Mouse (Mus musculus) hindbrain, embryonic 11.5 days (tissue): Measurements from ENCODE around the gene Tpk1. TPM values are rescaled to one million over a fixed set of nuclear protein-coding genes. Genes with fewer than 3 reads are reported as not detected.

ENCODE experiments used
- ATAC-seq: fragments of 200-750 bp; cut with Nextera tagmentation; 2 replicates; pipeline ENCODE4 v1.8.0; 2017; ENCODE audit warnings: mild to moderate bottlenecking, moderate TSS enrichment, moderate library complexity; ENCODE audit not compliant: low FRiP score
- DNase-seq: peaks from one replicate; pipeline ENCODE4 v3.0.0-alpha.2; 2015; ENCODE audit warnings: low spot score
- H3K27ac ChIP-seq: fragments of 300-500 bp; sonication (generic); 2 replicates; pipeline ENCODE4 v1.5.1; 2014; ENCODE audit warnings: mild to moderate bottlenecking, low read depth, low read length
- H3K27me3 ChIP-seq: fragments of 300-500 bp; sonication (generic); 2 replicates; pipeline ENCODE4 v1.6.1; 2014; ENCODE audit warnings: mild to moderate bottlenecking, low read length, moderate library complexity, mixed read lengths; ENCODE audit not compliant: control insufficient read depth, insufficient read depth
- H3K36me3 ChIP-seq: fragments of 300-500 bp; sonication (generic); 2 replicates; pipeline ENCODE4 v1.6.1; 2014; ENCODE audit warnings: mild to moderate bottlenecking, low read length, moderate library complexity, mixed read lengths; ENCODE audit not compliant: control insufficient read depth, insufficient read depth
- H3K4me1 ChIP-seq: fragments of 300-500 bp; sonication (generic); replicated peaks from 2 replicates; pipeline ENCODE4 v1.6.1; 2014; ENCODE audit warnings: low read length, mixed read lengths; ENCODE audit not compliant: control insufficient read depth, insufficient read depth
- H3K4me2 ChIP-seq: fragments of 300-500 bp; sonication (generic); replicated peaks from 2 replicates; pipeline ENCODE4 v1.6.1; 2014; ENCODE audit warnings: mild to moderate bottlenecking, low read depth, low read length
- H3K4me3 ChIP-seq: fragments of 300-500 bp; sonication (generic); 2 replicates; pipeline ENCODE4 v1.5.1; 2014; ENCODE audit warnings: low read depth, low read length
- H3K9ac ChIP-seq: fragments of 300-500 bp; sonication (generic); 2 replicates; pipeline ENCODE4 v1.6.1; 2014; ENCODE audit warnings: low read depth, low read length
- H3K9me3 ChIP-seq: fragments of 300-500 bp; sonication (generic); 2 replicates; pipeline ENCODE4 v1.6.1; 2016; ENCODE audit warnings: low read length; ENCODE audit not compliant: control insufficient read depth
- WGBS: fragments of 180-500 bp; shearing (Covaris S2); extraction: QIAGEN DNeasy Blood & Tissue Kit; methylation state at CpG from one replicate; pipeline ENCODE4 v1.1.7; 2014; 5-methylcytosine and 5-hydroxymethylcytosine counted together
- polyA plus RNA-seq: library from polyadenylated mRNA; unstranded; fragments of >200 nt; fragmentation: Nextera tagmentation; extraction: Ambion mirVana; gene quantifications from 2 replicates; pipeline ENCODE4 v1.2.1, GENCODE M21; 2014

The Tpk1 gene
- polyA plus RNA-seq, 1 experiment from 2014 or later = 6.5 TPM

DNA sequence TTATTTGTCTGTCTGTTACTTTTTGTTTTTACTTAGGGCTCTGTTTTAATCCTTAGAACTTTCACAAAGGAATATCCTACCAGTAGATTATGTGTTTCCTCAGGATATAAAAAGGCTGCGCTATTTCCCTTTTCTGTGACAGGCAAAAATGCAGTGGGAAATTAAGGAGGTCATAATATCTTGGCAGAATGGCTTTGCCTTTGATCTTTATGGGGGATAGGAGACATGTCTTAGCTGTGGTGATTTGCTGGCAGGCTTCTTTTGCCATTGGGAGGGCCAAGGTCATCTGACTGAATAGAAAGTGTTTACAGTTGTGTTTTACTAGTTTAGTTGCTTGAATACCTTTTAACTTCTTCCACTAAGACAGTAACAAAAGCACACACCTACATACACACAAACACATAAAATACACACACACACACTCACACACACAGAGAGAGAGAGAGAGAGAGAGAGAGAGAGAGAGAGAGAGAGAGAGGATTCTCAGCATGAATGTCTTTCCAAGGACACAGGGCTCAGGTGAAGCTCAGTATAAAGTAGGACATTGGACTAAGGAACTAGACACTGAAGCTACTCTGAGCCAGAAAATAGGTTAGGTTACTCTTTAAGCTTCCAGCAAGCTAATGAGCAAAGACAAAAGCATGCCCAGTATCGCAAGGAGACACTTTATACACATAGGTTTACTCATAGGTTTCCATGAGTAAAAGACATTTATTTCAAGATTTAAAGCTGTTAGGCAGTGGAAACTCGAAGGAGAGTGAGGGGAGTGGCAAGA lies 9.1 kb upstream of the Tpk1 start:
- Histone ChIP-seq H3K4me2 (no peak overlapping the region), H3K27me3 (no peaks in the 10 kb centered on the region), H3K4me3 (no peak overlapping the region), H3K36me3 (no peaks in the 10 kb centered on the region), H3K9ac (no peak overlapping the region), H3K27ac (no peak overlapping the region), H3K4me1 (no peaks in the 10 kb centered on the region), H3K9me3 (no peaks in the 10 kb centered on the region)
- ATAC-seq (no peak), DNase-seq (no peak)
- 74% methylated on average over 3 of the region's 3 CpGs for WGBS

- H3K4me1 ChIP-seq = no peaks in the 10 kb centered on the region
- H3K9ac ChIP-seq = no peak overlapping the region
- no peaks in the 10 kb centered on the region for H3K27me3 ChIP-seq
- no peaks in the 10 kb centered on the region for H3K36me3 ChIP-seq
- WGBS = 89% methylated on average over 2 of the region's 2 CpGs
- DNase-seq (no peak), ATAC-seq (no peak)
- H3K4me3 ChIP-seq = no peak overlapping the region
- H3K27ac ChIP-seq = no peak overlapping the region
- H3K9me3 ChIP-seq = no peaks in the 10 kb centered on the region
- H3K4me2 ChIP-seq = no peak overlapping the region
Measured at GRCm38 (mm10) chr6:43670939-43671338, 4.9 kb upstream of the Tpk1 start.

DNA sequence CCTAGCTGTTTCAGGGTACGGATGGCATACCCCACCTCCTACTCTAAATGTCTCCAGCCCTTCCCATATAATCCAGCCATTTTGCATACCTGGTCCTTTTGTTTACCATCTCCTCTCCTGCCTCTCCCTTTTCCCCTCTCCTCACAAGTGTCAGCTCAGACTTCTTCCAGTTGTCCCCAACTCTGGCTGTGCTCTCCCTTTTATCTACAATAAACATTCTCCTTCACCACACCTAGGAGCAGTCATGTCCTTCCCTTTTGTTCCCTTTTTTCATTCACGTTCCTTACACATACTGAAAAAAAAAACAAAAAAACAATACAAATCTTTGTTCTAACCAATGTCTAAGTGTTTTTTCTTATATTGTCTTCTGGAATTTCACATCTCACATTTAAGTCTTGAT lies 1.6 kb upstream of the Tpk1 start:
- Histone ChIP-seq H3K36me3 (no peaks in the 10 kb centered on the region), H3K4me2 (no peak overlapping the region), H3K9ac (no peak overlapping the region), H3K9me3 (no peaks in the 10 kb centered on the region), H3K27me3 (no peaks in the 10 kb centered on the region), H3K27ac (no peak overlapping the region), H3K4me3 (no peak overlapping the region), H3K4me1 (no peaks in the 10 kb centered on the region)
- DNase-seq (no peak), ATAC-seq (no peak)
- WGBS = 90% methylated on average over 2 of the region's 2 CpGs

GRCm38 (mm10) chr6:43666611-43667400 lies 728 bp upstream of the Tpk1 start:
- no peaks in the 10 kb centered on the region for H3K9me3 ChIP-seq
- ATAC-seq = peak; percentile 34

DNA sequence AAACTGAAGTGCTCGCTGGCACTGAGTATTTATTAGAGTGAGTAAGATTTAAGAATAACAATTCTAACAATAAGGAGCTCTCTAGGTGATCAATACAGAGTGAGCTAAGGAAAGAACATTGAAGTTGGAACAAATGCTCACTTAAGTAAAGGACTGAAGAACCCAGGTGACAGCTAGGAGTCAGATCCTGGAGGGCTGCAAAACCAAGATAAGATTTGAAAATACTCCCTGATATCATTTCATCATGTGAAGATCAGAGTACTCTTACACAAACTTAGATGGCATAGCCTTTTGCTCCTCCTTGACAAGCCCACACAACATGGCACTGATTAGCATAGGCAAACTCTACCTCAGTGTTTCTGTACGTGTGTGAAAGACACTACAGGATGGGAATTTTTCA lies 4.3 kb downstream of the Tpk1 start:
- DNase-seq (no peak), ATAC-seq (no peak)
- no peak overlapping the region for H3K4me3 ChIP-seq
- no peaks in the 10 kb centered on the region for H3K27me3 ChIP-seq
- no peaks in the 10 kb centered on the region for H3K36me3 ChIP-seq
- no peak overlapping the region for H3K4me2 ChIP-seq
- H3K9me3 ChIP-seq = no peaks in the 10 kb centered on the region
- no peaks in the 10 kb centered on the region for H3K4me1 ChIP-seq
- 77% methylated on average over 2 of the region's 2 CpGs for WGBS
- H3K9ac ChIP-seq = no peak overlapping the region
- no peak overlapping the region for H3K27ac ChIP-seq

More at GRCm38 (mm10) chr6:43666611-43667400, 728 bp upstream of the Tpk1 start:
- H3K4me1 ChIP-seq = no peaks in the 10 kb centered on the region
- 84% methylated on average over 7 of the region's 7 CpGs for WGBS
- H3K4me2 ChIP-seq = peak overlapping the region; percentile 44; the same call in 1 of the 2 replicates
- peak overlapping the region; percentile 85 for H3K9ac ChIP-seq
- H3K36me3 ChIP-seq = no peaks in the 10 kb centered on the region
- peak overlapping the region; percentile 90 for H3K27ac ChIP-seq
- no peaks in the 10 kb centered on the region for H3K27me3 ChIP-seq
- H3K4me3 ChIP-seq = peak overlapping the region; percentile 50; the same call in 1 of the 2 replicates
- DNase-seq = no peak

- DNase-seq (no peak), ATAC-seq (no peak)
- Histone ChIP-seq H3K36me3 (no peaks in the 10 kb centered on the region), H3K9me3 (no peaks in the 10 kb centered on the region), H3K4me2 (no peak overlapping the region), H3K4me1 (no peaks in the 10 kb centered on the region), H3K27me3 (no peaks in the 10 kb centered on the region), H3K27ac (no peak overlapping the region), H3K4me3 (no peak overlapping the region), H3K9ac (no peak overlapping the region)
- WGBS = 86% methylated on average over 4 of the region's 4 CpGs
Measured at GRCm38 (mm10) chr6:43658290-43658689, 7.8 kb downstream of the Tpk1 start.

DNA sequence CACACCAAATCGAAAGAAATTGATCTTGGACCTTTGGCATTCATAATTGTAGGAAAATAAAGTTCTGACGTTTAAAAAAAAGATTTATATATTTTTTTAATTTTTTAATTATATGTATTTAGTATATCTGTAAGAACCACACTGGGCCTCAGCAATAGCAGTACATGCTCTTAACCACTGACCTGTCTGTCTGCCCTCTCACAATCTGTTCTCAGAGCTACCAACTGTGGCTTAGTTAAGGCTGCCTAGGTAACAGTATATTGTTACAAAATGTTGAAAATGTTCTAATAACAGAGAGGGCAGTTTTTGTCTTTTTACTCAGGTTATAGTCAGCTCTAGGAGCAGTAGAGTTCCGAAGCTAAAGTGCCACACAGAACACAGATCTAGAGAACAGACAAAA lies 8.2 kb downstream of the Tpk1 start:
- ATAC-seq = no peak
- H3K4me2 ChIP-seq = no peak overlapping the region
- 88% methylated on average over 3 of the region's 3 CpGs for WGBS
- H3K4me1 ChIP-seq = no peaks in the 10 kb centered on the region
- H3K27ac ChIP-seq = no peak overlapping the region
- H3K27me3 ChIP-seq = no peaks in the 10 kb centered on the region
- no peaks in the 10 kb centered on the region for H3K36me3 ChIP-seq
- H3K4me3 ChIP-seq = no peak overlapping the region
- DNase-seq = no peak
- H3K9me3 ChIP-seq = no peaks in the 10 kb centered on the region
- no peak overlapping the region for H3K9ac ChIP-seq

GRCm38 (mm10) chr6:43654876-43655456 lies 11.1 kb downstream of the Tpk1 start:
- H3K36me3 ChIP-seq = no peaks in the 10 kb centered on the region
- H3K4me3 ChIP-seq = no peak overlapping the region
- ATAC-seq (no peak), DNase-seq (no peak)
- no peaks in the 10 kb centered on the region for H3K4me1 ChIP-seq
- no peak overlapping the region for H3K4me2 ChIP-seq
- H3K27ac ChIP-seq = no peak overlapping the region
- 83% methylated on average over 8 of the region's 8 CpGs for WGBS
- H3K9me3 ChIP-seq = no peaks in the 10 kb centered on the region
- no peak overlapping the region for H3K9ac ChIP-seq
- no peaks in the 10 kb centered on the region for H3K27me3 ChIP-seq
